Mouse (Mus musculus) cerebellum, adult 2 months (tissue): ENCODE data around the gene Kcnt2. TPM values are rescaled to one million over a fixed set of nuclear protein-coding genes. Genes with fewer than 3 reads are reported as not detected.

Source experiments
- DNase-seq, 2 experiments: peaks; one replicate each; pipeline ENCODE4 v3.0.0; 2021
- H3K27ac ChIP-seq: fragments of 200-500 bp; 2 replicates; pipeline ENCODE4 v1.5.1; 2012; ENCODE audit warnings: low read length, control low read depth, inconsistent platforms; ENCODE audit not compliant: insufficient read depth
- H3K27me3 ChIP-seq: fragments of 200-500 bp; 2 replicates; pipeline ENCODE4 v1.6.1; 2012; ENCODE audit warnings: inconsistent platforms, mild to moderate bottlenecking, low read length, moderate library complexity; ENCODE audit not compliant: control insufficient read depth, insufficient read depth
- H3K4me1 ChIP-seq: fragments of 200-500 bp; 2 replicates; pipeline ENCODE4 v1.6.1; 2011; ENCODE audit warnings: low read length; ENCODE audit not compliant: control insufficient read depth, insufficient read depth
- H3K4me3 ChIP-seq: fragments of 200-500 bp; replicated peaks from 2 replicates; pipeline ENCODE3; 2011; ENCODE audit warnings: mild to moderate bottlenecking, low read depth, low read length, control low read depth; ENCODE audit not compliant: insufficient read depth
- CTCF ChIP-seq: fragments of 200-500 bp; IDR thresholded peaks from 2 replicates; pipeline ENCODE4 v1.5.1; 2011; ENCODE audit warnings: low read depth, mild to moderate bottlenecking, control low read depth, low read length, moderate library complexity, borderline replicate concordance; ENCODE audit not compliant: insufficient read depth
- POLR2A ChIP-seq: fragments of 200-500 bp; IDR thresholded peaks from 2 replicates; pipeline ENCODE4 v1.6.1; 2011; ENCODE audit warnings: low read length, control low read depth, borderline replicate concordance; ENCODE audit not compliant: insufficient read depth
- WGBS: fragments of 180-500 bp; shearing (Covaris S2); methylation state at CpG from one replicate; pipeline ENCODE4 v1.1.7; 2018; 5-methylcytosine and 5-hydroxymethylcytosine counted together
- polyA plus RNA-seq: library from polyadenylated mRNA; depleted of rRNA; stranded (reverse); fragments of >200 nt; gene quantifications from 2 replicates; pipeline ENCODE4 v1.2.3, GENCODE M21; 2012

Kcnt2 gene
- polyA plus RNA-seq, 1 experiment: 0.72 TPM

GRCm38 (mm10) chr1:140325088-140325487, 79.1 kb downstream of the Kcnt2 start:
- DNase-seq: no peak
- no peak overlapping the region for H3K4me3 ChIP-seq
- H3K27me3 ChIP-seq: no peaks in the 10 kb centered on the region
- no peak overlapping the region for H3K27ac ChIP-seq
- TF ChIP-seq CTCF: no peak
- TF ChIP-seq POLR2A: no peak
- no peaks in the 10 kb centered on the region for H3K4me1 ChIP-seq
- WGBS: 80% methylated on average over 3 of the region's 3 CpGs

DNA sequence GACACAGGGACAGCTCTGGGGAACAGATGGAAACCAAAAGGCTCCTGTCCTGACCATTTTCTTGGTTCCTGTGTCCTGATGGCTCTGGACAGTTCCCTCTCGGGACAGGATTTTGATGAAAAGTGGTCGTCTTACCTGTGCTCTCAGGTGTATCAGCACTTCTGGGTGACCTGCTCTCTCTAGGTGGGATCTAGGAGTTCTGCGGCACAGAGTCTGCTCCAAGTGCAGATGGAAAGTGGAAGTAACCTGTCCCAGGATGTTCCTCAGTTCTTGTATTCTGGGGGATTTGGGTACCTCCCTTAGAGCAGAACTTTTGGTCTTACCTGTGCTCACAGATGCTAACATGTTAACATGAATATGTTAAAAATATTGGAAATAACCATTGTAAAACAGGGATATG, 80.8 kb downstream of the Kcnt2 start:
- TF ChIP-seq POLR2A (no peak), CTCF (no peak)
- H3K27ac ChIP-seq: no peak overlapping the region
- 89% methylated on average over 3 of the region's 3 CpGs for WGBS
- H3K4me3 ChIP-seq: no peak overlapping the region
- no peaks in the 10 kb centered on the region for H3K27me3 ChIP-seq
- no peak for DNase-seq
- H3K4me1 ChIP-seq: no peaks in the 10 kb centered on the region

- Histone ChIP-seq H3K27ac (no peak overlapping the region), H3K4me3 (no peak overlapping the region), H3K27me3 (no peaks in the 10 kb centered on the region), H3K4me1 (no peaks in the 10 kb centered on the region)
- 88% methylated on average over 3 of the region's 3 CpGs for WGBS
- no peak for DNase-seq
- TF ChIP-seq POLR2A (no peak), CTCF (no peak)
Observed at GRCm38 (mm10) chr1:140333702-140334101, 87.7 kb downstream of the Kcnt2 start.

GRCm38 (mm10) chr1:140338417-140338816, 92.5 kb downstream of the Kcnt2 start:
- Histone ChIP-seq H3K4me1 (no peaks in the 10 kb centered on the region), H3K27ac (no peak overlapping the region), H3K27me3 (no peaks in the 10 kb centered on the region), H3K4me3 (no peak overlapping the region)
- DNase-seq: no peak
- no peak for TF ChIP-seq CTCF
- TF ChIP-seq POLR2A: no peak

- Histone ChIP-seq H3K4me3 (no peak overlapping the region), H3K27me3 (no peaks in the 10 kb centered on the region), H3K4me1 (no peaks in the 10 kb centered on the region), H3K27ac (no peak overlapping the region)
- 48% methylated on average over 4 of the region's 4 CpGs for WGBS
- TF ChIP-seq POLR2A (no peak), CTCF (no peak)
- no peak for DNase-seq
Observed at GRCm38 (mm10) chr1:140339368-140339767, 93.4 kb downstream of the Kcnt2 start.

DNA sequence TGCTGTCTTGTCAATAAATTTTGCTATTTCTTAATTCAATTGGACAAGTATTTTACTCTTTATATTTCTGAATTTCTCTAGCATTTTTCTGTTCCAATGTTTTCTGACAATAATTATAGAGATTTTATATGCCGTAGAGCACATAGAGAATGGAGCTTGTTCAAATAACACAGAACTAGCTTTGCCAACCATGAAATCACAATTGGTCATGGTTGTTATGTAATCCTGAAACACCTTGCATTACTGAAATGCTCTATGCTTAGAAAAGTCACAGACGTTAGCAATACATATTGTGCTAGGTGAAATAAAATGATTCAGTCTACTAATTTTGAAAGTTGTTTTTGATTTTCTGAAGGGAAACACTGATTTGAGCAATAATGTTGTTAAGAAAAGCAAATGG, 118.8 kb downstream of the Kcnt2 start:
- TF ChIP-seq POLR2A (no peak), CTCF (no peak)
- no peak for DNase-seq
- H3K27me3 ChIP-seq: no peaks in the 10 kb centered on the region
- H3K27ac ChIP-seq: no peak overlapping the region
- no peak overlapping the region for H3K4me3 ChIP-seq
- WGBS: 15% methylated on average over 2 of the region's 2 CpGs
- H3K4me1 ChIP-seq: no peaks in the 10 kb centered on the region

GRCm38 (mm10) chr1:140373532-140373931, 127.6 kb downstream of the Kcnt2 start:
- Histone ChIP-seq H3K4me3 (no peak overlapping the region), H3K27me3 (no peaks in the 10 kb centered on the region), H3K27ac (no peak overlapping the region), H3K4me1 (no peaks in the 10 kb centered on the region)
- TF ChIP-seq POLR2A: no peak
- TF ChIP-seq CTCF: no peak
- 87% methylated on average over 1 of the region's 1 CpGs for whole genome bisulfite sequencing
- DNase-seq: no peak

DNA sequence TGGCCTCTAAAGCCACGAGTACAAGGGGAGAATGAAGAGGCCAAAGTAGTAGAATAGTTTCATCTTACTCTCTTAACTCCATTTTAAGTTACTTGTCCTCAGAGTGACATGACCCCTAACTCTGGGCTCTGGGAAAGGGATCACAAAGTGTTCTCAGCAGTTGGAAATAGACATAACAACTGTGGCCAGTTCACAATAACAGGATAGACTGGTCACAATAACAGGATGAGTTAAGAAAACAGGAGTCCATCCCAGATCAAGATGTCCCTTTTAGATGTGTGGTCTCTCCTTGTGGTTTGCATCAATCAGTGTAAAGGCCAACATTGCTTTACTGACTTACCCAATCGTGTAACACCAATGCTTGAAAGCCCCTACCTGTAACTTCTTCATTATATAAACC, 132.8 kb downstream of the Kcnt2 start:
- Histone ChIP-seq H3K27ac (no peak overlapping the region), H3K27me3 (no peaks in the 10 kb centered on the region), H3K4me1 (no peaks in the 10 kb centered on the region), H3K4me3 (no peak overlapping the region)
- 79% methylated on average over 2 of the region's 2 CpGs for WGBS
- TF ChIP-seq CTCF (no peak), POLR2A (no peak)
- DNase-seq: no peak

GRCm38 (mm10) chr1:140379526-140379925, 133.6 kb downstream of the Kcnt2 start:
- Histone ChIP-seq H3K4me1 (no peaks in the 10 kb centered on the region), H3K4me3 (no peak overlapping the region), H3K27me3 (no peaks in the 10 kb centered on the region), H3K27ac (no peak overlapping the region)
- no peak for DNase-seq
- TF ChIP-seq CTCF (no peak), POLR2A (no peak)
- 46% methylated on average over 2 of the region's 2 CpGs for WGBS
